Mouse (Mus musculus): ENCODE data around the gene Clcn7. TPM values are rescaled to one million over a fixed set of nuclear protein-coding genes. Genes with fewer than 3 reads are reported as not detected.
A peak's percentile ranks its signal among the peaks of the same experiment; 100 is the strongest.

The Clcn7 gene
- not detected in 2 replicates for polyA plus RNA-seq (2012; ENCODE audit: insufficient read depth, insufficient read length, low replicate concordance, missing spikeins)

DNA sequence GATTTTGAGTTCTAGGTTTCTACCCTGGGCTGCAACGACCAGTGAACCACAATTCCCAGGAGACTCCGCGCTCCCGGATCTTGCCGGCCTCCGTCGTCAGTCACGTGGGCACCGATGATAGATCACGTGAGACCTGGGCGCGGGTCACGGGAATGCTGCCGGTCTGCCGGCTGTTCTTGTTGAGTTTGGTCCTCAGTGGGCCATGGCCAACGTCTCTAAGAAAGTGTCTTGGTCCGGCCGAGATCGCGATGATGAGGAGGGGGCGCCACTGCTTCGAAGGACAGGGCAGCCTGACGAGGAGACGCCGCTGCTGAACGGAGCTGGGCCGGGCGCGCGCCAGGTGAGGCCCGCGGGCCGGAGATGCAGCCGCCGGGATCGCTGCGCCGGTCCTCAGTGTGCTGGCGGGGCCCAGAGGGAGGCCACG is at the start of gene Clcn7:
Clcn7 (plus strand) TSS at position 117 of the 424 bp plus-strand sequence.
- WGBS = under 1% methylated on average over 40 of the region's 40 CpGs
- Histone ChIP-seq H3K27ac (ENCODE audit: insufficient read depth, low read depth, low read length) (no peak within 1 kb of the TSS), H3K4me1 (ENCODE audit: control insufficient read depth, insufficient read depth, low read length) (peaks cover 12% of the 10 kb centered on the region), H3K4me3 (ENCODE audit: insufficient read depth, low read depth, low read length) (peak within 1 kb of the TSS; percentile 94)
- TF ChIP-seq POLR2A (IDR thresholded peaks at IDR 0.05; ENCODE audit: insufficient read depth, low read depth, low read length) (peak; percentile 60; the same call in 1 of the 2 replicates), CTCF (IDR thresholded peaks at IDR 0.05; ENCODE audit: insufficient read depth, low read depth, low read length) (no peak)

DNA sequence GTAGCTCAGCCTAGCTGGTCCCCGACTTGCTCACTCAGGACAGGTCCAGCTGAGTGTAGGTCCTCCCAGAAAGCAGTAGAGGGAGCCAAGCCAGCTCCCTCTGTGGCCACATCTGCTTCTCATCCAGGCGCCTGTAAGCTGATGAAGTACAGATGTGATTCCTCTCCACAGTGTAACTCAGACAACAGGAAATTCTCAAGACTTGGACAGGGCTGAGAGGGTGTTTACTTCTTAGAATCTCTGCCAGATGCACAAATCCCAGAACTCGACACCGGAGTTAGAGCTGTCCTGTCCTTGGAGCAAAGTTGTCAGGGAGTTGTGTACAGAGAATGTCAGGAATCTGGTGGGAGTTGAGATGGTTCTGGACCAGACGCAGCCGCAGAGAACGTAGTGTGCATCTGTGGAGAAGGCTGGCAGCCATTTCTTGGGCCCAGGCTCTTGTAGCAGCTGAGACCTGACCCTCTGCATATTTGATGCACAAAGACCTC is 49.7 kb upstream of the Clcn7 start, which contains the start of gene Tmem204:
Tmem204 (minus strand) TSS at position 148 of the 488 bp plus-strand sequence.
- Histone ChIP-seq H3K4me3 (ENCODE audit: insufficient read depth, low read depth, low read length) (no peak within 1 kb of the TSS), H3K27ac (ENCODE audit: insufficient read depth, low read depth, low read length) (no peak within 1 kb of the TSS), H3K4me1 (ENCODE audit: control insufficient read depth, insufficient read depth, low read length) (peaks cover 23% of the 10 kb centered on the region)
- 63% methylated on average over 7 of the region's 7 CpGs for WGBS
- TF ChIP-seq POLR2A (IDR thresholded peaks at IDR 0.05; ENCODE audit: insufficient read depth, low read depth, low read length) = no peak
- TF ChIP-seq CTCF (IDR thresholded peaks at IDR 0.05; ENCODE audit: insufficient read depth, low read depth, low read length) = no peak

DNA sequence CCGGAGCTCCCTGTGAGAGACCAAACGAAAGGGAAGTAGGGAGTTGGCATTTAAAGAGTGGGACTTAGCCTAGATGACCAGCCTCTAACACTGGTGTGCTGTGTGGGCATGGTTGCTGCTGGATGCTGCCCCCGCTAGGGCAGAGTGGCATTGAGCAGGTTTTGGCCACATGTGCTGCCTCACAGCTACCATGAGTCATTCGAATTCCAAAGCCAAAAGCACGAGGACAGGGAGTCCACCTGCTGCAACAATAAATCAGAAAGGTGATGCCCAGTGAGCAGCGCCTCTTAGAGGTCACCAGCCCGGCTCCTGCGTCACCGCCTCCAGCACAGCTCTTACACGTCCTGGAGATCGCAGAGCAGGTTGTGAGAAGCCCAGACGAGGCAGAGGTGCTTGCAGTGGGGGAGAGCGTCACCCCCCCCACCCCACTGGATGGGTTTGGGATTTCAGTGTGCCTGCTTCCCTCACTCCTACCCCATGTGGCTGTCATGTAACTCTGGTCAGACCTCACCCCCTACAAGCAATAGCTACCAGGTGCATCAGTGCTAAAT is 48.3 kb upstream of the Clcn7 start:
- 84% methylated on average over 13 of the region's 13 CpGs for WGBS
- TF ChIP-seq POLR2A (IDR thresholded peaks at IDR 0.05; ENCODE audit: insufficient read depth, low read depth, low read length) (no peak), CTCF (IDR thresholded peaks at IDR 0.05; ENCODE audit: insufficient read depth, low read depth, low read length) (no peak)
- Histone ChIP-seq H3K4me3 (ENCODE audit: insufficient read depth, low read depth, low read length) (no peak overlapping the region), H3K27ac (ENCODE audit: insufficient read depth, low read depth, low read length) (no peak overlapping the region), H3K4me1 (ENCODE audit: control insufficient read depth, insufficient read depth, low read length) (peaks cover 23% of the 10 kb centered on the region)

DNA sequence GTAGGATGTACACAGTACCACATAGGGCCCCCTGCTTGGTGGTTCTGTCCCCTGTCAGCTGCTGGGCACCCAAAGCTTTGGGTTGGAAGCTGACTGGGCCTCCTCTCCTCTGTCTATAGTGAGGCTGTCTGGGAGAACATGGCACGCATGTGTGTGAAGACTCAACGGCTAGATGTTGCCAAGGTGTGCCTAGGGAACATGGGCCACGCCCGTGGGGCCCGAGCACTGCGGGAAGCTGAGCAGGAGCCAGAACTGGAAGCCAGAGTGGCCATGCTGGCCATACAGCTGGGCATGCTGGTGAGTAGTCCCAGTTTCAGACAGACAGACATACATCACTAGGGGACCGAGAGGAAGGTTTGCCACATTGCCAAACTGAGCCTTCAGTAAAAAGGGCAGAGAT is 46.5 kb upstream of the Clcn7 start:
- Histone ChIP-seq H3K4me1 (ENCODE audit: control insufficient read depth, insufficient read depth, low read length) (peaks cover 12% of the 10 kb centered on the region), H3K27ac (ENCODE audit: insufficient read depth, low read depth, low read length) (no peak overlapping the region), H3K4me3 (ENCODE audit: insufficient read depth, low read depth, low read length) (no peak overlapping the region)
- TF ChIP-seq CTCF (IDR thresholded peaks at IDR 0.05; ENCODE audit: insufficient read depth, low read depth, low read length) (no peak), POLR2A (IDR thresholded peaks at IDR 0.05; ENCODE audit: insufficient read depth, low read depth, low read length) (no peak)
- WGBS = 94% methylated on average over 7 of the region's 7 CpGs

GRCm38 (mm10) chr17:25089158-25089557 is 44.0 kb upstream of the Clcn7 start:
- TF ChIP-seq POLR2A (IDR thresholded peaks at IDR 0.05; ENCODE audit: insufficient read depth, low read depth, low read length) (no peak), CTCF (IDR thresholded peaks at IDR 0.05; ENCODE audit: insufficient read depth, low read depth, low read length) (no peak)
- no peak overlapping the region for H3K27ac ChIP-seq (ENCODE audit: insufficient read depth, low read depth, low read length)
- no peak overlapping the region for H3K4me3 ChIP-seq (ENCODE audit: insufficient read depth, low read depth, low read length)
- WGBS = 95% methylated on average over 10 of the region's 10 CpGs
- no peaks in the 10 kb centered on the region for H3K4me1 ChIP-seq (ENCODE audit: control insufficient read depth, insufficient read depth, low read length)

GRCm38 (mm10) chr17:25090450-25090849 is 42.7 kb upstream of the Clcn7 start:
- Histone ChIP-seq H3K27ac (ENCODE audit: insufficient read depth, low read depth, low read length) (no peak overlapping the region), H3K4me3 (ENCODE audit: insufficient read depth, low read depth, low read length) (no peak overlapping the region), H3K4me1 (ENCODE audit: control insufficient read depth, insufficient read depth, low read length) (no peaks in the 10 kb centered on the region)
- TF ChIP-seq POLR2A (IDR thresholded peaks at IDR 0.05; ENCODE audit: insufficient read depth, low read depth, low read length) (no peak), CTCF (IDR thresholded peaks at IDR 0.05; ENCODE audit: insufficient read depth, low read depth, low read length) (no peak)
- 94% methylated on average over 10 of the region's 10 CpGs for WGBS

DNA sequence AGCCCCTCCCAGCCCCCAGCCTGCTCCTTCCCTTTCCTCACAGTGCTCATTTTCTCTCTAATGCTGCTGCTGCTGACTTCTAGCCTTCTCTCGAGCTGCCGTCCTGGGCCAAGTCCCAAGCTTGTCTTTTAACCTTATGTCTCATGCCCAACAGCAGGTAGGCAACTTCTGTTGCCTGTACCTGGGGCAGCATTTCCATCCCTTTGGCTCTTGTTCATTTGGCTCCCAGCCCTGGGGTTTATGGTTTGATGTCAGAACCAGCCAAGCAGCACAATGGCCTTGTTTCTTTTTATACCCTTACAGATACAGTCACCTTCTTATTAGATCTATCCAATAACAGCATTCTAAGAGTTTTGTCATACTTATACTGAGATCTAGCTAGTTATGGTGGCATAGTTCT is 37.0 kb upstream of the Clcn7 start:
- no peak overlapping the region for H3K4me3 ChIP-seq (ENCODE audit: insufficient read depth, low read depth, low read length)
- TF ChIP-seq POLR2A (IDR thresholded peaks at IDR 0.05; ENCODE audit: insufficient read depth, low read depth, low read length) (no peak), CTCF (IDR thresholded peaks at IDR 0.05; ENCODE audit: insufficient read depth, low read depth, low read length) (no peak)
- no peak overlapping the region for H3K27ac ChIP-seq (ENCODE audit: insufficient read depth, low read depth, low read length)
- no peaks in the 10 kb centered on the region for H3K4me1 ChIP-seq (ENCODE audit: control insufficient read depth, insufficient read depth, low read length)
- 83% methylated on average over 2 of the region's 2 CpGs for WGBS

DNA sequence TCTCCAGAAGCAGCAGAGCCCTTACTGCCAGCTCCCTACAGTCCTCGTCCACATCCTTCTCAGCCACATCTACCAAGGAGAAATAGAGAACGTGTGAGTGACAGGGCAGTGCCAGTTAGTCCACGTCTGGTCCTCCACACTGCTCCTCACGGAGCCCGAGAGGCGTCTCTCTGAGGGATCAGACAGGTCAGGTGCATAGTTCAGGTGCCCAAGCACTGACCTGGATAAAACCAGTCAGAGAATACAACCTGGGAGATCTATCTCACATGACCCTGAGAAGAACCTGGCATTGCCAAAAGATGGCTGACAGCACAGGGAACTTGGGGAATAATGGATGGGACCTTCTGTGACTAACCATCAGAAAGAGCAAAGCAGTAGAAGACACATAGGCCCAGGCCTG is 33.1 kb upstream of the Clcn7 start:
- no peak for TF ChIP-seq POLR2A (IDR thresholded peaks at IDR 0.05; ENCODE audit: insufficient read depth, low read depth, low read length)
- WGBS = 93% methylated on average over 6 of the region's 6 CpGs
- Histone ChIP-seq H3K27ac (ENCODE audit: insufficient read depth, low read depth, low read length) (no peak overlapping the region), H3K4me1 (ENCODE audit: control insufficient read depth, insufficient read depth, low read length) (no peaks in the 10 kb centered on the region), H3K4me3 (ENCODE audit: insufficient read depth, low read depth, low read length) (no peak overlapping the region)

- H3K27ac ChIP-seq (ENCODE audit: insufficient read depth, low read depth, low read length) = no peak overlapping the region
- TF ChIP-seq CTCF (IDR thresholded peaks at IDR 0.05; ENCODE audit: insufficient read depth, low read depth, low read length) = no peak
- H3K4me1 ChIP-seq (ENCODE audit: control insufficient read depth, insufficient read depth, low read length) = no peaks in the 10 kb centered on the region
- no peak overlapping the region for H3K4me3 ChIP-seq (ENCODE audit: insufficient read depth, low read depth, low read length)
- 93% methylated on average over 11 of the region's 11 CpGs for WGBS
Observed at GRCm38 (mm10) chr17:25101338-25101737, 31.9 kb upstream of the Clcn7 start.

All from olfactory bulb, adult 2 months (tissue).